Mouse (Mus musculus) heart, postnatal 0 days (tissue): ENCODE data around the gene Ankib1.

Experiments used
- CTCF ChIP-seq: IDR thresholded peaks from 2 replicates; pipeline ENCODE4 v1.5.1; 2016; ENCODE audit warnings: antibody characterized with exemption, control low read depth, low read depth
- EP300 ChIP-seq: IDR thresholded peaks from 2 replicates; pipeline ENCODE4 v1.6.1; 2016; ENCODE audit warnings: antibody characterized with exemption, low read depth

DNA sequence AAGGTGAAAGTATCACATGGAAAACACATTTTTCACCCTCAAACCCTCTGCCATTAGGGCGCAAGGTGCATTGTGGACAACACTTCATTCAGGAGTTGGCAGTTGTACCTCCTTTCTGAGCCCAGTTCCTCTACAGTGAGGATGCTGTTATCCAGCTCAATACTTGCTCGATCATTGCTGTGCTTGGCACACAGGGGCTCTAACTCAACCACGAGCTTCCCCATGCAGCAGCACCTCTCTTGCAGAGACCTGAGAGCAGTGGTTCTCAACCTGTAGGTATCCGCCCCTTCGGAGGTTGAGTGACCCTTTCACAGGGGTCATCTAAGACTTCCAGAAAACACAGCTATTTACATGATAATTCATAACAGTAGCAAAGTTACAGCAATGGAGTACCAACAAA is 151.1 kb downstream of the Ankib1 start:
- no peak for TF ChIP-seq CTCF
- no peak for TF ChIP-seq EP300
